Mouse (Mus musculus) yolk sac, embryonic 10.5 days (tissue): ENCODE measurements around the gene Otub1.

Source experiments
- DNase-seq: peaks from one replicate; pipeline ENCODE4 v3.0.0-alpha.2; 2017; ENCODE audit warnings: low spot score

Otub1 gene

GRCm38 (mm10) chr19:7176041-7176696 lies 29.9 kb downstream of the Otub1 start:
- DNase-seq, result no peak

GRCm38 (mm10) chr19:7172051-7172866 lies 33.9 kb downstream of the Otub1 start:
- peak; percentile 56 for DNase-seq

GRCm38 (mm10) chr19:7171447-7171846 lies 34.7 kb downstream of the Otub1 start:
- no peak for DNase-seq

GRCm38 (mm10) chr19:7170916-7171315 lies 35.2 kb downstream of the Otub1 start:
- DNase-seq, result no peak

GRCm38 (mm10) chr19:7168423-7168822 lies 37.7 kb downstream of the Otub1 start:
- DNase-seq, result no peak

- DNase-seq, result no peak
Measured at GRCm38 (mm10) chr19:7166767-7167166, 39.3 kb downstream of the Otub1 start.

GRCm38 (mm10) chr19:7166200-7166711 lies 39.9 kb downstream of the Otub1 start:
- DNase-seq, result no peak

DNA sequence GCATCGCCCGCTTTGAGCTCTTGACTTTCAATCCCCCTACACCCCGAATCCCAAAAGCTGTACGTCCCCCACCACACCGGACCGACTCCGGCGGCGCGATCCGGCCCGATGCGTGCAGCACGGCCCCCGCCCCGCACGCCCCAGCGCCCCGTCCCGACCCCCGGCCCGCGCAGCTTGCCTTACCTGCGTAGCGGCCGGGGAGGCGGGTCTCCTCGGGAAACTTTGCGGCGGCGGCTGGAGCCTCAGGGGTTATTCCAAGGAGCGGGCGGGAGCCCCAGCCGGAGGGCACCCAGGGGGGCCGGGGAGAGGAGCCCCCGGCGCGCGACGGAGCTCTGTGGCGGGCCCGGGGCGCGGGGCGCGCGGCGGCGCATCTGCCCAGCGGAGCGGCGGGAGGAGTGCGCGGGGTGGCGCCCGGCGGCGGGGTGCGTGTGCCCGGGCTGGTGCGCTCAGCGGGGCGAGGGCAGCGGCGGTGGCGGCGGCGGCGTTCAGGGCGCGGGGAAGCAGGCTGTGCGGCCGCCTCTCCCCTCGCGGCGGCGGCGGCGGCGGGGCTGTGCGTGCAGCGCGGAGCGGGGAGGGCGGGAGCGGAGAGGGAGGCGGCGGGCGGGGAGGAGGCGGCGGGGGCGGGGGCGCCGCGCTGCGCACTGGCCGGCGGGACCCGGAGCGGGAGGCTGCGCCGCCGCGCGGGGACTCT lies 40.5 kb downstream of the Otub1 start:
- DNase-seq, result no peak

DNA sequence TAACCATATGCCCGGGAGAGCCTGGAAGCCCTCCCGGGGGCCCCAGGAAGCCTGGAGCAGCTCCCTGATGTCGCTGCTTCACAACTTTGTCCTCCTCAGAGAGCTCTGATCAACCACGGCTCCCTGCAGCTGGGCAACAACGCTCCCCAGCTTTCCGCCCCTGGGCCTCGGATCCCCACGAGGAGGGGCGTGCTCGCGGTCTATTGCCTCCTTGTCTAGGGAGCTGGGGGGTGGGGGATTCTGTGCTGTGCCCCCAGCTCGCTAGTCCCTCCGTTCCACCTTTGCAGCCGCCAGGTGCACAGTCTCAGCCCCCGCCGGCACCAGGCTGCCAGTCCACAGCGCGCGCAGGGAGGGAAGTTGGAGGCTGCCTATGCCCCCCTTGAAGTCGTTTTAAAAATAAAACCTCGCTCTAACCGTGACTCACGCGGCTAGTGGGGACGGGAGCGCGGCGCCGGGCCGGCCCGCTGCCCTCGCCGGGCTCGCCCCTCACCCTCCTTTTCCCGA lies 41.2 kb downstream of the Otub1 start:
- DNase-seq, result no peak

GRCm38 (mm10) chr19:7164238-7164637 lies 41.9 kb downstream of the Otub1 start:
- DNase-seq, result no peak

- DNase-seq, result no peak
Measured at GRCm38 (mm10) chr19:7161064-7161463, 45.1 kb downstream of the Otub1 start.

DNA sequence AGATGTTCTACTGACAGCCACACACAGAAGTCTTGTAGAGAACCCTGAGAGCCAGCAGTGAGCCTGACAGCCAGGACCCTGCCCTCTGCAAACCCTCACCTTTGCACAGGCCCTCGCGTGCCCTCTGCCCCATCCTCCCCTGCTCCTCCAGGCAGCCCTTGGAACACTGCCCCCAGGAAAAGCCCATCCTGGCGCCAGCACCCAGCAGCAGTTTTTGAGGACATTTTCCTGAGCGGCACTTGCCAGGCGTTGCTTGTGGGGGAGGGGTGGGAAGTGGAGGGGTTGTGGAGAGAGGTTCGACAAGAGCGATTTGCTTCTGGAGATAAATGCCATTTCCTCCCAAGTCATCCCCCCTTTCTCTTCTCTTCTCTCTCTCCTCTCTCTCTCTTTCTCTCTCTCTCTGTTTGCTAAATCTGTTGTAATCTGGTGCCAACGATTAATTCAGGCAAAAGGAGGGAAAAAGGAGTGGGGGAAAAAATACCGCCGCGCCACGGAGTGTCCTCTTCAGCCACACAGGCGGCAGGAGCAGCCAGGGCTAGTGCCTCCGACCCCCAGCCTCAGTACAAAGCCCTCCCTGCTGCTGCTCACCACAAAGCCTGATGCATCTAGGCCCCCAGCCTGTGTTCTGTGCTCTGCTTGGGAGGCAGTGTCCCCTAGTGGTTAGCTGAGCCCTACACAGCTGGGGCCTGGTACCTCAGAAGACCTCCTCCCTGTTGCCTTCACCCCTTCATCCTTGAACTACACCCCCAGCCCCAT lies 45.8 kb downstream of the Otub1 start:
- DNase-seq, result no peak

DNA sequence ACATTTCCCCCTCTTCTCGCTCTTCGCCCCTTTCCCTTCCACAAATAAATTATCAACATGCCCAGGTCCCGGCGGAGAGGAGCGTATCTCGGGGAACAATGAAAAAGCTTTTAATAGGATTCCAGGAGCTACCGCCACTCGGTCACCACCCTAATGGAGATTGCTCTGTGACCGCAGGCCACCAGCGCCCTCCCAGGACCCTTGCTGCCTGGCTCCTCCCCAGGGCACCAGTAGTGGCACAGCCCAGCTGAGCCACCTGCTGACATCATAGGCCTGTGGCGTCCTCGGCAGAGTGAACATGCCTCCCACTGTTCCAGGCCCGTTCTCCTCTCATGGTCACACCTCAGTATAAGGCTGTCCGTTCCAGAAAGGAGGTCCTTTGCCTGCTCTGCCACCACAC lies 48.4 kb downstream of the Otub1 start:
- no peak for DNase-seq

GRCm38 (mm10) chr19:7155196-7155595 lies 50.9 kb downstream of the Otub1 start:
- no peak for DNase-seq

GRCm38 (mm10) chr19:7153232-7153631 lies 52.9 kb downstream of the Otub1 start:
- no peak for DNase-seq

- DNase-seq, result no peak
Measured at GRCm38 (mm10) chr19:7151927-7152653, 54.0 kb downstream of the Otub1 start.

DNA sequence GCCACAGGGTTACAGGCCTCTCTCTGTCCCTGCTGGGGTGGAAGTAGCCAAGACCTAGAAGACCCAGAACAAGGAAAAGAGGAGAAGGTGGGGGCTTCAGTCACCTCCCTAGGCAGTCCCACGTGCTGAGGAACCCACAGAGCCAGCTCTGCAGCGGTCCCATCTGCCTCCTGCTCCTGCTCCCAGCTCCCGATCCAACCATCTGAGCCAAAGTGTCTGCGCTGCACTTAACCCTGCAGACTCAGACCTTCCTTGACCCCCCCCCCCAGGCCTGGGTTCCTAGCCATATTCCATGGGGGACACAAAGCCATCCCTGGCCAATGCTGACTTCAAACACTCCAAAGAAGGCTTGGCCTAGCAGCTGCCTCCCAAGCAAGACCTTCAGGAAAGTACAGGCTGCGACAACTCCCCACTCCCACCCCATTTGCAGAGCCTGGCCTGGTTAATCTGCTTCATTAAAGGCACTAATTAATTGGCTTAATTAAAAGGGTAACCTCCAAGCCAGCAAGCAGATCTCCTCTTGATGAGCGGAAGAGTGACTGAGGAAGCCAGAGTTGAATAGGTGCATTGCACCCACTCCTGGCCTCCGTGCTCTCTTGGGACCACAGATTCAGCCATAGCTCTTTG lies 54.7 kb downstream of the Otub1 start:
- no peak for DNase-seq

DNA sequence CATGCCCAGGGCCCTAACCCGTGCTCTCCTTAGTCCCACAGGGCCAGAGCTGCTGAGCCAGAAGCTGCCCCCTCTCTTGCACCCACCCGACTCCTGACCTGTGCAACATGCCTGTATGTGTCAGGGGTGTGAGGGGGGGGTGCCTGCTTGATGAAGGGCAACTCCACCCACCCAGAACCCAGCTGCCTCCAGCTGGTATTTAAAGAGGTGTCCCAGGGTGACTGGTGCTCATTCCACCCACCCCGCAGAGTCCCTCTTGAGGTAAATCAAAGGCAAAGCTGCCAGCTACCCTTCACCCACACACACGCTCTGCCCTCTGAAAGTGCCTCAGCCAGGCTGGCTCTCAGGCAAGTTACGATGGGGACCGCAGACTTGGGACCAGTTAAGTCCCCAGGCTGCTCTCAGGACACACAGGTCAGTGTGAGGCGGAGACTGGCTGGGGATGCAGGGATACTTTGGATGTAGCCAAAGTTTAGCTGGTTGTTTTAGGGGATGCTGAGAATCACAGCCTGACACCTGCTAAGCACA lies 56.9 kb downstream of the Otub1 start:
- no peak for DNase-seq

- DNase-seq, result no peak
Measured at GRCm38 (mm10) chr19:7148541-7149085, 57.5 kb downstream of the Otub1 start.
